Mouse (Mus musculus) myocyte (in vitro differentiated cells): ENCODE measurements at regions not wholly inside any gene's neighbourhood (a gene's known extent, or its start where the extent isn't known, plus 50 kb on each side); places are given as distances from the start of the nearest gene placed in this dataset.

Experiments
- POLR2A ChIP-seq: IDR thresholded peaks from one replicate; pipeline ENCODE4 v1.6.1; 2011; ENCODE audit warnings: low read depth, mild to moderate bottlenecking, control low read depth, moderate library complexity; ENCODE audit not compliant: insufficient read length
- USF1 ChIP-seq: IDR thresholded peaks from one replicate; pipeline ENCODE4 v1.6.1; 2011; ENCODE audit warnings: low read depth, mild to moderate bottlenecking, control low read depth, moderate library complexity

DNA sequence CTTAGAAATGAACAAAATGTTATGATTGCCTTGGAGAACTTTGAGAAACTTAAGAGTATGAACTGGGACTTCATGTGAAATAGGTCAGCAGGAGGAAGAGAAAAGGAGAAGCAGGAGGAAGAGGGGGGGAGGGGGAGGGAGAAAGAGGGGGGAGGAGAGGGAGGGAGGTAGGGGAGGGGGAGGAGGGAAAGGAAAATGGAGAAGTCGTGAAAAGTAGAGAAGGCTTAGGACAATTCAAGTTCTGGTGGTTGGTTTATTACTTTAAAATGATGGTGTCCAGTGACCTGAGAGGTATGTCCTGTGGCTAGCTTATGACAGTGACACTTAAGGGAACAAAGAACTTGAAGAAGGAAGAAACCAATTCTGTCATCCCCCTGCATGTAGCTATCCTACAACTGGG lies 171.6 kb upstream of the Egfl6 start:
- no peak for TF ChIP-seq USF1
- no peak for TF ChIP-seq POLR2A
